Mouse (Mus musculus) cortical plate, adult 2 months (tissue): ENCODE measurements around the gene Themis2. TPM values are rescaled to one million over a fixed set of nuclear protein-coding genes. Genes with fewer than 3 reads are reported as not detected.
"Not testable (repeated sequence)": the region's sequence is repeated elsewhere in the genome, so short reads cannot be mapped to it uniquely, and the experiment has no call there.

Experiments
- H3K27ac ChIP-seq: fragments of 200-500 bp; 2 replicates; pipeline ENCODE4 v1.5.1; 2012; ENCODE audit warnings: low read length, control low read depth, inconsistent platforms; ENCODE audit not compliant: insufficient read depth
- H3K4me1 ChIP-seq: fragments of 200-500 bp; 2 replicates; pipeline ENCODE4 v1.6.1; 2011; ENCODE audit warnings: low read length; ENCODE audit not compliant: control insufficient read depth, insufficient read depth
- H3K4me3 ChIP-seq: fragments of 200-500 bp; 2 replicates; pipeline ENCODE4 v1.5.1; 2011; ENCODE audit warnings: mild to moderate bottlenecking, low read length, control low read depth; ENCODE audit not compliant: insufficient read depth
- CTCF ChIP-seq: fragments of 200-500 bp; IDR thresholded peaks from 2 replicates; pipeline ENCODE4 v1.5.1; 2011; ENCODE audit warnings: mild to moderate bottlenecking, control low read depth, low read length; ENCODE audit not compliant: insufficient read depth; ENCODE audit errors: extremely low read depth
- POLR2A ChIP-seq: fragments of 200-500 bp; IDR thresholded peaks from 2 replicates; pipeline ENCODE4 v1.6.1; 2011; ENCODE audit warnings: mild to moderate bottlenecking, low read length, control low read depth; ENCODE audit not compliant: insufficient read depth; ENCODE audit errors: extremely low read depth
- polyA plus RNA-seq: library from polyadenylated mRNA; depleted of rRNA; stranded (reverse); fragments of >200 nt; gene quantifications from 2 replicates; pipeline ENCODE4 v1.2.3, GENCODE M21; 2012

Themis2 gene
- polyA plus RNA-seq, 1 experiment: 1.3 TPM

DNA sequence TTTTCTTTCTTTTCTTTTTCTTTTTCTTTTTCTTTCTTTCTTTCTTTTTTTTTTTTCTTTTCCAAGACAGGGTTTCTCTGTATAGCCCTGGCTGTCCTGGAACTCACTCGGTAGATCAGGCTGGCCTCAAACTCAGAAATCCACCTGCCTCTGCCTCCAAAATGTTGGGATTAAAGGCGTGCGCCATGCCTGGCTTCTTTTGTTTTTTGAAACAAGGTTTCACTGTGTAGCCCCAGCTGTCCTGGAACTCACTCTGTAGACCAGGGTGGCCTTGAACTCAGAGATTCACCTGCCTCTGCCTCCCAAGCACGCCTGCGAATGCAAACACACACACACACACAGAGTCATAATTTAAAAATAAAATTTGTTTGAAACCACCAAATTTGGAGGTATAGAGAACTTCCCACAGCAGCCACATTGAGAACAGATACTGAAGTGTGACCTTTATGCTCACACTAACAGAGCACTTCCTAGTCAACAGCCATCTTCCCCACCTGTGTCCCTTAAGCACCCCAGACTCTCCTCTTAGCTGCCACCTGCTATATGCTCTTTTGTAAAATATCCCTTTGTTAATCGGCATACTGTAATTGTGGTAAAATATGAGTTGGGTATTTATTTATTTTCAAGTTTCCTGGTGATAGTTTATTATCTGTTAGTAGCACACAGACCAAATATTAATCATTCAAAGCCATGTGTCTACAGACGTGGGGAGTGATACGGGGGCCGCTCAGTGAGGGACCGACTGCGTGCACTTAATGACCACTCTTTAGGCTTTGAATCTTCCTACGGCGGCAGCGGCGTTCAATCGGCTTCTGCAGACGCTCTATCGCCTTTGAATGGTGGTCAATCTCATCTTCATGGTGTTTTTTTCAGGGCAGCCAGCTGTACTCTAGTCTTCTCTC is 5.2 kb upstream of the Themis2 start:
- Histone ChIP-seq H3K4me3 (no peak overlapping the region), H3K4me1 (no peaks in the 10 kb centered on the region), H3K27ac (no peak overlapping the region)
- TF ChIP-seq POLR2A (no peak), CTCF (no peak)

GRCm38 (mm10) chr4:132799845-132800244 is 3.7 kb upstream of the Themis2 start:
- H3K4me3 ChIP-seq: no peak overlapping the region
- H3K27ac ChIP-seq: no peak overlapping the region
- TF ChIP-seq POLR2A (no peak), CTCF (no peak)
- no peaks in the 10 kb centered on the region for H3K4me1 ChIP-seq

GRCm38 (mm10) chr4:132798666-132799065 is 2.5 kb upstream of the Themis2 start:
- not testable (repeated sequence) for H3K4me1 ChIP-seq, H3K4me3 ChIP-seq, H3K27ac ChIP-seq

GRCm38 (mm10) chr4:132798028-132798427 is 1.8 kb upstream of the Themis2 start:
- TF ChIP-seq POLR2A (no peak), CTCF (no peak)
- H3K27ac ChIP-seq: no peak overlapping the region
- H3K4me1 ChIP-seq: no peaks in the 10 kb centered on the region
- no peak overlapping the region for H3K4me3 ChIP-seq

DNA sequence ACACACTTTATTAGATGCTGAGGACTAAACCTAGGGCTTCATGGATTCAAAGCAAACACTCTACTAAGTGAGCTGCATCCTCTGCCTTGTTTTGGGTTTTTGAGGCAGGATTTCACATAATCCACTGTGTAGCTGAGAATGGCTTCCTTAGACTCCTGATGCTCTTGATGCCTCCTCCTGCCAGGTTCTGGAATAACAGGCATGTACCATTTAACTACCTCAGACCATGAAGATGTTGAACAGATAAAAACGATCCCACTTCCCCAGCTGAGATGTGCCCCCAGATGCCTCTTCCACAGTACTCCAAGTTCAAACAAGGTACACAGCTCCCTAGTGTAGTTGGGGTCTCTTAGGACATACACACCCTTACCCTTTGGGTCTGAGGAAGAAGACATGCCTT is 1.3 kb upstream of the Themis2 start:
- TF ChIP-seq CTCF (no peak), POLR2A (no peak)
- Histone ChIP-seq H3K27ac (no peak overlapping the region), H3K4me3 (no peak overlapping the region), H3K4me1 (no peaks in the 10 kb centered on the region)

DNA sequence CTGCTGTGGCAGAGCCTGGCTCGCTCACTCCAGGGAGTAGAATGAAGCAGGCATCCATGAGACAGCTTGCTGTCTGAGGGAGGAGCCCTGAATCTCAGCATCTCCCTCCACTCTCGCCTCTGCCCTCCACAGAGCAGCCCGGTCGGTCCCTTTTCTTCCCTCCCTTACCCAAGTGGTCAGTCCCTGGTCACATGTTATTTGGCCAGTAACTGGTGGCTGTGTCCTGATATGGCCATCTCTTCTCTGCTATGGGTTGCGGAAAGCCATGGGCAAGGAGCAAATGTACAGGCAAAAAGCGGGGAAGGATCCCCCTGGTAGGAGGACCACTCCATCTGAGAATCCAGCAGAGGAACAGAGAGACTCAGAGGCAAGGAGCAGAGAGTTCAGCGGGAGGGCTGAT is 1.0 kb downstream of the Themis2 start:
- Histone ChIP-seq H3K4me1 (no peaks in the 10 kb centered on the region), H3K27ac (no peak overlapping the region), H3K4me3 (no peak overlapping the region)
- TF ChIP-seq CTCF (no peak), POLR2A (no peak)

GRCm38 (mm10) chr4:132794760-132795159 is 1.4 kb downstream of the Themis2 start:
- Histone ChIP-seq H3K4me1 (no peaks in the 10 kb centered on the region), H3K4me3 (no peak overlapping the region), H3K27ac (no peak overlapping the region)
- TF ChIP-seq POLR2A (no peak), CTCF (no peak)

DNA sequence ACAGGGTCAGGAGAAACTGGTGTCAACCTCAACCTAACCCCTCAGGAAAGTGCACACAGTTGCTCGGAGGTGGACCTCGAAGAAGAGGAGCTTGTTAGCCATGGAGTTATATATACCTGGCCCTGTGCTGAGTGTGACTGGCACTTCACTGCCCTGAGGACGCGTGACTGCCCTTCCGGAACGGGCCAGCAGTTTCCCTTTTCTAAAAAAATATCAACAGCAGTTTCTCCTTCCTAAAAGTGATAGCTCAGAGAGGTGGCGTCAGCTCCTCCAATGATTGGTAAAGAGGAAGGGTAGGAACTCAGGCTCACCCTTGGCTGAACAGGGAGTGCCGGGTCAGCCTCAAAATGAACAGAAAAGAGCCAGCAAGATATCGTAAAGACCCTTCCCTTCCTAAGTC is 2.2 kb downstream of the Themis2 start:
- H3K4me3 ChIP-seq: no peak overlapping the region
- no peaks in the 10 kb centered on the region for H3K4me1 ChIP-seq
- no peak for TF ChIP-seq CTCF
- TF ChIP-seq POLR2A: no peak
- H3K27ac ChIP-seq: no peak overlapping the region

DNA sequence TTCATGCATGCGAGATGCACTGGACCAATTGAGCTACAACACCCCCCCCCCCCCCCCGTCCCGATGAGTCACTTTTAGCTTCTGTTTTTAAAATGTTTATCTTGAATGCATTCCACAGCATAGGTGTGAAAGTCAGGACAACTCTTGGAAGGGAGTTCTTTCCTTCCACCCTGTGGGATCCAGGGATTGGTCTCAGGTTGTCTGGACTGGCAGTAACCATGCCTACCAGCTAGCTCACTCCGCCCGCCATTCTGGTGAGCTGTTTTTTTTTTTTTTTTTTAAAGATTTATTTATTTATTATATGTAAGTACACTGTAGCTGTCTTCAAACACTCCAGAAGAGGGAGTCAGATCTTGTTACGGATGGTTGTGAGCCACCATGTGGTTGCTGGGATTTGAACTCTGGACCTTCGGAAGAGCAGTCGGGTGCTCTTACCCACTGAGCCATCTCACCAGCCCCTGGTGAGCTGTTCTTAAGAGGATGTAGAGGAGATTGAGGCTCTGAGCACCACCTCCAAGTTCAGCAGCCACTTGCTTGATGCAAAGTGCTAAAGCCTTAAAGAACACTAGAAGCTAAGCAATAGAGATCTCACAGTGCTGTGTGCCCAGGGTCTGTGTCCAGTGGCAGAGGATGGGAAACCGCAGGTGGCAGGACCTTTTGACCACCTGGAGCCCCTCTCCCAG is 2.7 kb downstream of the Themis2 start:
- not testable (repeated sequence) for H3K4me3 ChIP-seq, H3K27ac ChIP-seq, H3K4me1 ChIP-seq

DNA sequence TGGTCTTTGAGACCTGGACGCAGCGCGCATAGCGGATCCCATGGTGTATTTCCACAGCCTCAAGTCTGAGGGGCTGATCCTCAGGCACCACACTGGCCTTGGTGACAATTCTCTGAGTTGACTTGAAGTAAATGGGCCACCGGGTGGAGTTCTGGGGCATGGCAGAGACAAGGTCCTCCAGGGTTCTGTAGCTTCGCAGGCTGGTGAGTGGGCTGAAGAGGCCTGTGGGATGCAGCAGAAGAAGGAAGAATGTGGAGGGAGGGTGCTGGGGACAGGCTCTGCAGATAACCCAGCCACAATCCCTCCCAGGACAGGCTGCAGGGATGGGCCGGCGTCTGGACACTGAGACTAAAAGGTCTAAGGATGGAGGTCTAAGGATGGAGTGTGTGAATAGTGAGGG is 6.5 kb downstream of the Themis2 start:
- Histone ChIP-seq H3K4me1 (no peaks in the 10 kb centered on the region), H3K4me3 (no peak overlapping the region), H3K27ac (no peak overlapping the region)
- no peak for TF ChIP-seq POLR2A
- no peak for TF ChIP-seq CTCF
